Mouse (Mus musculus) bone marrow macrophage, adult 2 months (primary cell): Measurements from ENCODE around the gene Gm853.

Source experiments
- CTCF ChIP-seq: IDR thresholded peaks from 2 replicates; pipeline ENCODE4 v1.5.1; 2012; ENCODE audit warnings: low read depth, mild to moderate bottlenecking, low read length, moderate library complexity
- POLR2A ChIP-seq: IDR thresholded peaks from 2 replicates; pipeline ENCODE4 v1.6.1; 2012; ENCODE audit warnings: mild to moderate bottlenecking, low read depth, low read length, borderline replicate concordance

GRCm38 (mm10) chr4:130180909-130181602, 41.1 kb downstream of the Gm853 start:
- TF ChIP-seq CTCF (no peak), POLR2A (no peak)
